Mouse (Mus musculus) testis, adult 2 months (tissue): ENCODE measurements around the gene Sdc4. TPM values are rescaled to one million over a fixed set of nuclear protein-coding genes. Genes with fewer than 3 reads are reported as not detected.
A peak's percentile ranks its signal among the peaks of the same experiment; 100 is the strongest.

Experiments
- H3K27ac ChIP-seq: fragments of 200-500 bp; 2 replicates; pipeline ENCODE4 v1.5.1; 2012; ENCODE audit warnings: low read depth, low read length; ENCODE audit not compliant: control insufficient read depth, insufficient read depth
- H3K27me3 ChIP-seq: fragments of 200-500 bp; 2 replicates; pipeline ENCODE4 v1.6.1; 2012; ENCODE audit warnings: mild to moderate bottlenecking, low read length, moderate library complexity; ENCODE audit not compliant: control insufficient read depth, insufficient read depth
- H3K36me3 ChIP-seq: fragments of 200-500 bp; 2 replicates; pipeline ENCODE4 v1.6.1; 2012; ENCODE audit warnings: mild to moderate bottlenecking, low read length; ENCODE audit not compliant: control insufficient read depth, insufficient read depth
- H3K4me1 ChIP-seq: fragments of 200-500 bp; 2 replicates; pipeline ENCODE4 v1.6.1; 2012; ENCODE audit warnings: low read length; ENCODE audit not compliant: control insufficient read depth, insufficient read depth
- H3K4me3 ChIP-seq: fragments of 200-500 bp; 2 replicates; pipeline ENCODE4 v1.5.1; 2012; ENCODE audit warnings: low read depth, mild to moderate bottlenecking, low read length, moderate library complexity, mixed read lengths; ENCODE audit not compliant: control insufficient read depth
- CTCF ChIP-seq: fragments of 200-500 bp; IDR thresholded peaks from 2 replicates; pipeline ENCODE4 v1.5.1; 2012; ENCODE audit warnings: low read depth, mild to moderate bottlenecking, inconsistent platforms, low read length, moderate library complexity; ENCODE audit not compliant: control insufficient read depth, insufficient read depth, insufficient replicate concordance
- POLR2A ChIP-seq: fragments of 200-500 bp; IDR thresholded peaks from 2 replicates; pipeline ENCODE4 v1.6.1; 2012; ENCODE audit warnings: low read depth, mild to moderate bottlenecking, inconsistent platforms, low read length, moderate library complexity; ENCODE audit not compliant: control insufficient read depth
- polyA plus RNA-seq: library from polyadenylated mRNA; depleted of rRNA; stranded (reverse); fragments of >200 nt; gene quantifications from 2 replicates; pipeline ENCODE4 v1.2.3, GENCODE M21; 2012

Sdc4 gene
- polyA plus RNA-seq, 1 experiment: 16.6 TPM

GRCm38 (mm10) chr2:164448140-164448539 is 4.5 kb upstream of the Sdc4 start:
- Histone ChIP-seq H3K4me1 (peaks cover 4% of the 10 kb centered on the region; the same call in 1 of the 2 replicates), H3K27ac (no peak overlapping the region), H3K36me3 (no peaks in the 10 kb centered on the region), H3K27me3 (no peaks in the 10 kb centered on the region), H3K4me3 (no peak overlapping the region)
- TF ChIP-seq CTCF (no peak), POLR2A (no peak)

DNA sequence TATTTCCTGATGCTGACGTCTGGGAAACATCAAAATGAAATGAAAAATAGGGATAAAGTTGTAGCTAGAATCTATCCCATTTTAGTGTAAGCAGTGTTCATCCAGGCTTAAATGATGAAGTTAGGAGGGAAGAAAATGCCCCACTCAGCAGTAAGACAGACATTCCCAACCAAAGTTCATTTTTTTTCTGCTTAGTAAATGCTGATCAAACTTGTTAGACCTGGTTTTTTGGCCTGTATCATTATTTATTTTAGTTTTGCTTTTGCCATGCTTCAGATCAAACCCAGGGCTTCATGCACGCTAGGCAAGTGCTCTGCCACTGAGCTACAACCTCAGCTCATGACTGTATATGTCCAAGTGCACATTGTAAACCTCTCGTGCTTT is 2.4 kb upstream of the Sdc4 start:
- Histone ChIP-seq H3K27ac (no peak overlapping the region), H3K36me3 (no peaks in the 10 kb centered on the region), H3K27me3 (no peaks in the 10 kb centered on the region), H3K4me3 (no peak overlapping the region), H3K4me1 (peaks cover 4% of the 10 kb centered on the region; the same call in 1 of the 2 replicates)
- no peak for TF ChIP-seq POLR2A
- TF ChIP-seq CTCF: no peak

DNA sequence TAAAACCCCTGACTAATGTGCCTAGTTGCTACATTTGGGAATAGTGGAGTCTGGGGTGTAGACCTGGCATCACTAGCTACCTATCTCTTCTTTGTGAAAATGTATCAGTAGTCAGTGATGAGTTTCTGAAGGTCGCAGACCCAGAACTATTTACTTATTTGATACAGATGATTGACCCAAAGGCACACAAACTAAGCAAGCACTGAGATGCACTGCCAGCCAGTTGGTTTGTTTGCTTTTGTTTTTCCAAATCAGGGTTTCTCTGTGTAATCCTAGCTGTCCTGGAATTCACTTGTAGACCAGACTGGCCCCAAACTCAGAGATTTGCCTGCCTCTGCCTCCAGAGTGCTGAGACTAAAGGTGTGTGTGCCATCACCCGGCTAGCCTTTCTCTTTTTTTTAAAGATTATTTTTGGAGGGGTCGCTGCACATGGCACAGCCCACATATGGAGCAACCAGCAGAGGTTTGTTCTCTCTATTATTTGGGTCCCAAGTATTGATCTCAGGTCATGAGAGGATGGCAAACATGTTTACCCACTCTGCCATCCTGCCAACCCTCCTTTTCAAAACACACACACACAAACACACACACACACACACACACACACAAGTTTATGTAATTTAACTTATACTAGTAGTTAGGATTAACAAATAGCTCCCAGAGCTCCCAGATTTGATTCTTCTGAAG is 1.9 kb upstream of the Sdc4 start:
- H3K27ac ChIP-seq: no peak overlapping the region
- H3K4me1 ChIP-seq: peaks cover 4% of the 10 kb centered on the region; the same call in 1 of the 2 replicates
- no peak overlapping the region for H3K4me3 ChIP-seq
- TF ChIP-seq CTCF (no peak), POLR2A (no peak)
- no peaks in the 10 kb centered on the region for H3K27me3 ChIP-seq
- H3K36me3 ChIP-seq: no peaks in the 10 kb centered on the region

- Histone ChIP-seq H3K4me3 (no peak overlapping the region), H3K27ac (no peak overlapping the region)
These were observed 1.0 kb upstream of the Sdc4 start for GRCm38 (mm10) chr2:164444701-164445100.

DNA sequence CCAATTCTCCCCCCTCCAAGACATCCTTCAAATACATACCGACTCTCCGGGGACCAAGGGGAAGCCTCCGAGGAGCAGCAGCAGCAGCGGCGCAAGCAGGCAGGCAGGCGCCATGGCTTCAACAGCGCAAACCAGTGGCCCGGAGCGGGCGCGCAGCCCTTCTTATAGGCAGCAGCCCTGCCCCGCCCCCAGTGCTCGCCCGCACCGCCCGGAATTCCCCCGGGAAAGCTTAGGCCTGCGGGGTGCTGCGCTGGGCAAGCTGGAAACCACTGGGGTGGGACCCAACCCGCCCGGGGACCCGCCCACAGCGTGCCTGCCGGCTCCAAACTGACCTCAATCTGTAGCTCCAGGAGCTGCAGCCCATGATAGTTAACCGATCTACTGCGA is 643 bp downstream of the Sdc4 start:
- Histone ChIP-seq H3K4me3 (peak overlapping the region; percentile 77), H3K36me3 (no peaks in the 10 kb centered on the region), H3K27ac (peak overlapping the region; percentile 50), H3K4me1 (peaks cover 7% of the 10 kb centered on the region; the same call in 1 of the 2 replicates), H3K27me3 (no peaks in the 10 kb centered on the region)
- peak; percentile 83 for TF ChIP-seq POLR2A
- no peak for TF ChIP-seq CTCF

More at GRCm38 (mm10) chr2:164444701-164445100, 1.0 kb upstream of the Sdc4 start:
- TF ChIP-seq POLR2A (no peak), CTCF (no peak)
- Histone ChIP-seq H3K4me1 (peaks cover 4% of the 10 kb centered on the region; the same call in 1 of the 2 replicates), H3K27me3 (no peaks in the 10 kb centered on the region), H3K36me3 (no peaks in the 10 kb centered on the region)

- TF ChIP-seq CTCF (no peak), POLR2A (no peak)
- Histone ChIP-seq H3K27me3 (no peaks in the 10 kb centered on the region), H3K4me3 (peak overlapping the region; percentile 77), H3K27ac (peak overlapping the region; percentile 50), H3K36me3 (no peaks in the 10 kb centered on the region), H3K4me1 (peaks cover 7% of the 10 kb centered on the region; the same call in 1 of the 2 replicates)
These were observed 1.2 kb downstream of the Sdc4 start for GRCm38 (mm10) chr2:164442315-164443050.

DNA sequence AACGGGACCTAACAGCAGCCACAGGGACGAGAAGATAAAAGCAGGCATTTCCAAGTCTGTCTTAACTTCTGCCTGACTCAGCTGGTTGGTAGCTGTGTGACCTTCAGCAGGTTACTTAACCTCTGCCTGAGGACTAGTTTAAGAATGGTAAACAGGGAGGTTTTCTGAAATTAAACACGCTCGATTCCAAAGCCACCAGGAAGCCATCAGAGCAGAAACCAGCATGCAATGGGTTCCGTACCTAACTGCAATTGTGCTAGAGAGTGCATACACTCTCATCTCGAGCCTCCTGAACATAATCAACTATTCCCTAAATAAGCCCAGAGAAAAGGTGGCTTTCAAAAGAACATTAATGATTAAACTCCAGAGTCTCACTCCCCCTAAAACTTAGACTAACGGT is 2.0 kb downstream of the Sdc4 start:
- H3K27ac ChIP-seq: no peak overlapping the region

More for the DNA sequence above, 2.0 kb downstream of the Sdc4 start:
- peaks cover 7% of the 10 kb centered on the region; the same call in 1 of the 2 replicates for H3K4me1 ChIP-seq
- no peaks in the 10 kb centered on the region for H3K27me3 ChIP-seq
- no peaks in the 10 kb centered on the region for H3K36me3 ChIP-seq
- no peak for TF ChIP-seq CTCF
- TF ChIP-seq POLR2A: no peak
- no peak overlapping the region; the same call in 1 of the 2 replicates for H3K4me3 ChIP-seq
